Comparison of ENCODE assay signal across 8 mouse cellular contexts in the genomic region with DNA sequence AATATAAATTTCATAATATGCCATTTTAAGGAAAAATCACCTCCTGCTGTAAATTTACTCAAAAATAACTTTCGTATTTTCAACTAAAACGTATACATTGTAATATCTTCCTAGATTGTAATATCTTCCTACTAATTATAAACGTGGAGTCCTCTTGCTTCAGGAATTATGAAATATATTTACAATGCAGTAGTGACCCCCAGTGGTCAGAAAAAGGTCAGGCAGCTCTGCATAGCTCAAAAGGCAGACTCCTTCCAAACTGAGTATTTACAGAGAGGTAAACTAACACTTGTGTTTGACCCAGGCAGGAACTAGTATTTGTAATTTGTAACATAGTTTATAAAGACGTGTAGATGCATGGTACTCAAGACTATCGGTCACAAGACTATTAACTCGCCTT. TPM values are rescaled to one million over a fixed set of nuclear protein-coding genes. Genes with fewer than 3 reads are reported as not detected.
DNase-seq lines count a peak whose midpoint lies in the region; ATAC-seq and TF ChIP-seq lines count a peak whose summit lies in the region.

No protein-coding gene starts in this region.

- peak; percentile 85 for TF ChIP-seq CTCF in stomach, postnatal 0 days (IDR thresholded peaks at IDR 0.05; ENCODE audit: low read depth)

- no peak overlapping the region for H3K27ac ChIP-seq in embryonic facial prominence, embryonic 14.5 days (replicated peaks; ENCODE audit: low read depth, low read length)
- H3K27ac ChIP-seq in stomach, postnatal 0 days (replicated peaks): no peak overlapping the region

- peak; percentile 22 to 24 for DNase-seq in adrenal gland, adult 18-20 months (ENCODE audit: low spot score in 2 of 2)
- no peak for DNase-seq in adrenal gland, adult 8-10 months
- DNase-seq in urinary bladder, postnatal 14 days (ENCODE audit: low spot score): peak; percentile 48
- no peak for DNase-seq in urinary bladder, adult 2 months (ENCODE audit: low spot score)
- peak; percentile 76 for DNase-seq in embryonic facial prominence, embryonic 14.5 days (ENCODE audit: low spot score)
- peak; percentile 73 for DNase-seq in kidney, postnatal 10 days
- peak; percentile 76 for DNase-seq in lung, postnatal 10 days
- DNase-seq in stomach, postnatal 0 days (ENCODE audit: low spot score): peak; percentile 28

- no peak for TF ChIP-seq EP300 in stomach, postnatal 0 days (optimal IDR thresholded peaks at IDR 0.05)

- H3K4me1 ChIP-seq in embryonic facial prominence, embryonic 14.5 days (ENCODE audit: control insufficient read depth, insufficient read depth, low read length): peaks cover 15% of the 10 kb centered on the region; the same call in 1 of the 2 replicates
- H3K4me1 ChIP-seq in stomach, postnatal 0 days (replicated peaks; ENCODE audit: control insufficient read depth, insufficient read depth): no peaks in the 10 kb centered on the region

- no peaks in the 10 kb centered on the region for H3K27me3 ChIP-seq in embryonic facial prominence, embryonic 14.5 days (replicated peaks; ENCODE audit: control insufficient read depth, insufficient read depth, low read length)
- no peaks in the 10 kb centered on the region for H3K27me3 ChIP-seq in stomach, postnatal 0 days (ENCODE audit: control insufficient read depth, insufficient read depth, low read length)

- WGBS in embryonic facial prominence, embryonic 14.5 days: 22% methylated on average over 6 of the region's 6 CpGs
- WGBS in stomach, postnatal 0 days: 19% methylated on average over 6 of the region's 6 CpGs

- no peak overlapping the region for H3K4me3 ChIP-seq in embryonic facial prominence, embryonic 14.5 days (ENCODE audit: low read depth, low read length)
- no peak overlapping the region for H3K4me3 ChIP-seq in stomach, postnatal 0 days (ENCODE audit: low read depth, low read length)

- H3K9ac ChIP-seq in embryonic facial prominence, embryonic 14.5 days (ENCODE audit: low read depth, low read length): no peak overlapping the region
- no peak overlapping the region for H3K9ac ChIP-seq in stomach, postnatal 0 days (ENCODE audit: low read length)

- no peak overlapping the region for H3K4me2 ChIP-seq in embryonic facial prominence, embryonic 14.5 days (ENCODE audit: low read depth, low read length)
- H3K4me2 ChIP-seq in stomach, postnatal 0 days (replicated peaks; ENCODE audit: low read depth): no peak overlapping the region

- ATAC-seq in embryonic facial prominence, embryonic 14.5 days (ENCODE audit: low read depth): peak; percentile 48; the same call in 1 of the 2 replicates
- ATAC-seq in stomach, postnatal 0 days (ENCODE audit: low FRiP score, low TSS enrichment): no peak

- no peaks in the 10 kb centered on the region for H3K36me3 ChIP-seq in embryonic facial prominence, embryonic 14.5 days (ENCODE audit: control insufficient read depth, insufficient read depth, low read length)
- no peaks in the 10 kb centered on the region for H3K36me3 ChIP-seq in stomach, postnatal 0 days (ENCODE audit: control insufficient read depth, insufficient read depth, low read length)

- H3K9me3 ChIP-seq in embryonic facial prominence, embryonic 14.5 days (ENCODE audit: control insufficient read depth, low read length): no peaks in the 10 kb centered on the region
- no peaks in the 10 kb centered on the region for H3K9me3 ChIP-seq in stomach, postnatal 0 days (ENCODE audit: control insufficient read depth, low read length)

RNA-seq across cellular contexts. Expression of gene Fat4, which starts 37.2 kb away (rescaled TPM):
- total RNA-seq in adrenal gland, adult 18-20 months (2021): 10 to 100 TPM in 1 of 2 experiments, 1 to 10 TPM in 1; 3.0 to 12.2 TPM
- total RNA-seq in adrenal gland, adult 8-10 months (2022): 10 to 100 TPM in 3 of 4 experiments, 1 to 10 TPM in 1; 8.7 to 20.2 (median 13.7) TPM
- 4.2 and 6.3 TPM in 2 replicates for polyA plus RNA-seq in urinary bladder, adult 2 months (2012; rRNA removed)
- polyA plus RNA-seq in embryonic facial prominence, embryonic 14.5 days (2014; fragmentation: Nextera tagmentation; extraction: Ambion mirVana): 16.6 and 17.7 TPM in 2 replicates
- polyA plus RNA-seq in stomach, postnatal 0 days (2015; fragmentation: Nextera tagmentation; extraction: Ambion mirVana): 2.4 and 2.6 TPM in 2 replicates

Comparison
In these comparisons a context has a peak if more than half of its experiments do, and no peak if none do; other contexts are left out.
1. DNase-seq: peak in adrenal gland, adult 18-20 months (2 of 2), urinary bladder, postnatal 14 days (single experiment), embryonic facial prominence, embryonic 14.5 days (single experiment), kidney, postnatal 10 days (single experiment), lung, postnatal 10 days (single experiment) and stomach, postnatal 0 days (single experiment); none in adrenal gland, adult 8-10 months (single experiment) and urinary bladder, adult 2 months (single experiment).